Mouse (Mus musculus) lung, adult 2 months (tissue): ENCODE measurements around the gene Slc6a19. TPM values are rescaled to one million over a fixed set of nuclear protein-coding genes. Genes with fewer than 3 reads are reported as not detected.
A peak's percentile ranks its signal among the peaks of the same experiment; 100 is the strongest.
"Not testable (repeated sequence)": the region's sequence is repeated elsewhere in the genome, so short reads cannot be mapped to it uniquely, and the experiment has no call there.

Source experiments
- DNase-seq: peaks from one replicate; pipeline ENCODE4 v3.0.0; 2022
- H3K4me1 ChIP-seq: fragments of 200-500 bp; 2 replicates; pipeline ENCODE4 v1.6.1; 2011; ENCODE audit warnings: low read length; ENCODE audit not compliant: control insufficient read depth, insufficient read depth
- H3K4me3 ChIP-seq: fragments of 200-500 bp; replicated peaks from 2 replicates; pipeline ENCODE3; 2011; ENCODE audit warnings: low read depth, mild to moderate bottlenecking, control low read depth, low read length; ENCODE audit errors: extremely low read depth
- CTCF ChIP-seq: fragments of 200-500 bp; IDR thresholded peaks from 2 replicates; pipeline ENCODE4 v1.5.1; 2011; ENCODE audit warnings: mild to moderate bottlenecking, low read length, control low read depth; ENCODE audit not compliant: insufficient read depth
- POLR2A ChIP-seq: fragments of 200-500 bp; IDR thresholded peaks from 2 replicates; pipeline ENCODE4 v1.6.1; 2011; ENCODE audit warnings: low read depth, mild to moderate bottlenecking, control low read depth, low read length, borderline replicate concordance; ENCODE audit errors: extremely low read depth
- WGBS: fragments of 180-500 bp; shearing (Covaris S2); methylation state at CpG from one replicate; pipeline ENCODE4 v1.1.7; 2018; 5-methylcytosine and 5-hydroxymethylcytosine counted together
- polyA plus RNA-seq: library from polyadenylated mRNA; depleted of rRNA; stranded (reverse); fragments of >200 nt; gene quantifications from 2 replicates; pipeline ENCODE4 v1.2.3, GENCODE M21; 2012

Slc6a19 gene
- polyA plus RNA-seq, 1 experiment: 8.8 TPM

GRCm38 (mm10) chr13:73718225-73718624, 13.6 kb upstream of the Slc6a19 start:
- DNase-seq: peak; percentile 80
- TF ChIP-seq POLR2A: no peak
- TF ChIP-seq CTCF: peak; percentile 48; the same call in 1 of the 2 replicates
- H3K4me3 ChIP-seq: no peak overlapping the region
- WGBS: 3% methylated on average over 2 of the region's 2 CpGs
- H3K4me1 ChIP-seq: no peaks in the 10 kb centered on the region

DNA sequence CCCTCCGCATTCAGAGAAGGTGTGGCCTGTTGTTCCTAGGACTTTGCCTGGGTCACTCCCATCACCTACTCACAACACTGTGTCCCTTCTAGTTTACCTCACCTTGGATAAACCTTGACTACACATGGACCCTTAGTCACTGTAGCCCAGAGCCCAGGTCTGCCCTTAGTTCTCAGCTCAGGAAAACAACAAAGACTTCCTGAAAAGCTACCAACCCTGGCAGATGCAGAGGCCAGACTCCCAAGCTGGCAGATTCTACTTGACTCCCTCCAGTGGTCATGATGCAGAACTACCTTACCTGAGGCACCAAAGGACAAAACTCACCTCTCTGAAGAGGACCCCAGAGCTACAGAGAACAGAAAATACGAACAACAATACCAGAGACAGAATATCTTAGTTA, 9.4 kb upstream of the Slc6a19 start:
- peak; percentile 56; the same call in 1 of the 2 replicates for TF ChIP-seq CTCF
- TF ChIP-seq POLR2A: no peak
- 63% methylated on average over 2 of the region's 2 CpGs for WGBS
- H3K4me1 ChIP-seq: no peaks in the 10 kb centered on the region
- H3K4me3 ChIP-seq: no peak overlapping the region
- no peak for DNase-seq

DNA sequence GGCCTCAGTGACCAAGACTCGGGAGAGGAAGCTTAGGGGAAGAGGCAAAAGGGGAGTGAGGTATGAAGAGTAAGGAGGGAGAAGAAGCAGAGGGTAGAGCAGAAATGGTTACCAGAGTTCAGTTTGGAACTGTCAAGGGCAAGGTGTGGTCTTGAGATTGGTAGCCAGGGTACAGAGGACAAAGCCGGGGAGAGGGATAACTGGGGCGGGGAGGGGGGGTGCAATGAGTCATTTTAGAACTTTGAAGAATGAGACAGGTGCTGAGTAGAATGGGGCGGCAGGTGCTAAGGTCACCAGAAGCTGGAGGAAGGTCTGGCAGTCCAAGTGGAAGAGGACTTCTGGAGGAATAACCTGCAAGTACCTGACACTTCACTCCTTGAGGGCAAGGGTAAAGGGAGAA, 8.5 kb upstream of the Slc6a19 start:
- WGBS: 85% methylated on average over 4 of the region's 4 CpGs

DNA sequence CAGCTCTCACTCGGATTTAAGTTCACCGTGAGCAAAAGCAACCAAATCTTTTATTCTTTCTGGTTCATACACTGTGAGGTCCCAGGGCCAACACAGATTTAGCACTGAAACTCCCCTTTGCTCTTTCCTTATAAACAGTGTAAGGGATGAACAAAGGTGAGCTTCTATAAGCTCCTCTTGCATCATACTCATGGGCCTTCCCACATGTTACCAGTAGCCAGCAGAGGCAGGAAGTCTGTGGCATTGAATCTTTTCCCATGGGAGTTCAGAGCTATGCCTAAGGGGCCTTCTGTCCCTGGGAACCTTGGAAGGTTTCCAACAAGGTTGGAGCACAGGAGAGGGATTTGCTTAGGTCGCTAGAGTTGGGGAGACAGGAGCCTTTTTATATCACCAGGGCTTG, 7.6 kb upstream of the Slc6a19 start:
- TF ChIP-seq CTCF (no peak), POLR2A (no peak)
- H3K4me1 ChIP-seq: no peaks in the 10 kb centered on the region
- DNase-seq: no peak
- 71% methylated on average over 3 of the region's 3 CpGs for WGBS
- H3K4me3 ChIP-seq: no peak overlapping the region

More for the DNA sequence above, 8.5 kb upstream of the Slc6a19 start:
- no peak overlapping the region for H3K4me3 ChIP-seq
- no peaks in the 10 kb centered on the region for H3K4me1 ChIP-seq
- no peak for TF ChIP-seq POLR2A
- TF ChIP-seq CTCF: no peak
- no peak for DNase-seq

DNA sequence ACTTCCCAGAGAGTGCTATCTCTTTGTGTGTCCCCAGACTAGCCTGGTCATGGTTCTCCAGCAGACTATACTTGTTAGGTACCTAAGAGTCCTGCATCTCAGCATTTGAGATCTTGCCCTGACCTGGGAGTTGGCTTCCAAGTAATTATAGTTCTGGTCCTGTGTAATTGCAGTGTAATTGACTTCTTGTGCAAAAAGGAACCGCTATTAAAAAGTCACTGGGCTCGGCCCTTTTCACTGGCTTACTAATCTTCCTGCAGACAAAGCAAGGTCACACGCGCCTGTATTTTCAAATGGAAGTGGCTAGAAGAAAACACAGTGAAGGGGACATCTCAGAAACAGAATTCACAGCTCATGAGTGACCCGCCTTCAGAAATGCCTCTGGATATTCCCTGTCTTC, 7.1 kb upstream of the Slc6a19 start:
- no peak for DNase-seq
- WGBS: 87% methylated on average over 5 of the region's 5 CpGs
- H3K4me3 ChIP-seq: no peak overlapping the region
- H3K4me1 ChIP-seq: no peaks in the 10 kb centered on the region
- TF ChIP-seq POLR2A (no peak), CTCF (no peak)

GRCm38 (mm10) chr13:73711221-73711620, 6.6 kb upstream of the Slc6a19 start:
- 85% methylated on average over 5 of the region's 5 CpGs for WGBS
- TF ChIP-seq CTCF: no peak
- TF ChIP-seq POLR2A: no peak
- DNase-seq: no peak
- Histone ChIP-seq H3K4me1 (no peaks in the 10 kb centered on the region), H3K4me3 (no peak overlapping the region)

GRCm38 (mm10) chr13:73709491-73709890, 4.8 kb upstream of the Slc6a19 start:
- no peak for TF ChIP-seq POLR2A
- no peak for TF ChIP-seq CTCF
- Histone ChIP-seq H3K4me3 (no peak overlapping the region), H3K4me1 (no peaks in the 10 kb centered on the region)
- DNase-seq: no peak
- 32% methylated on average over 6 of the region's 6 CpGs for WGBS

GRCm38 (mm10) chr13:73703486-73703885, 1.2 kb downstream of the Slc6a19 start:
- WGBS: 54% methylated on average over 4 of the region's 4 CpGs
- not testable (repeated sequence) for DNase-seq, H3K4me3 ChIP-seq, H3K4me1 ChIP-seq

DNA sequence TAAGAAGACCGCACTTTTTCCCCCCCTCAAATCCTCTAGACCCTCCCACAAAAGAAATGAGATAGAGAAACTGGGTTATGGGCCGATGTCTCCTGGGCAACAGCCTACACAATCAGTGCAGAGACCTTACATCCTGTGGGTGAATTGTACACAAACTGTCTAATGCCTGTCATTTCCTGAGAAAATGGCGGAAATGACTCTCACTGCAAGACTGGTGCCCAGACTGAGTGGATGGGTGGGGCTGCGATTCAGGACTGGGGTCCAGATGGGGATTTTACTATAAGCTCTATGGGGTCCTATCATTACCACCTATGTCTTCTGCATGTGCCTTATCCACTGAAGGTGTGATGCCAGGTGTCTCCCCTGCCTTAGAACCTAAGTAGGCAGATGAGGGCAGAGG, 1.9 kb downstream of the Slc6a19 start:
- DNase-seq: no peak
- WGBS: 56% methylated on average over 4 of the region's 4 CpGs
- TF ChIP-seq CTCF: no peak
- no peak for TF ChIP-seq POLR2A
- Histone ChIP-seq H3K4me3 (no peak overlapping the region), H3K4me1 (0 out of 2 replicates have a peak, but pooled peaks cover 4% of the 10 kb centered on the region)

DNA sequence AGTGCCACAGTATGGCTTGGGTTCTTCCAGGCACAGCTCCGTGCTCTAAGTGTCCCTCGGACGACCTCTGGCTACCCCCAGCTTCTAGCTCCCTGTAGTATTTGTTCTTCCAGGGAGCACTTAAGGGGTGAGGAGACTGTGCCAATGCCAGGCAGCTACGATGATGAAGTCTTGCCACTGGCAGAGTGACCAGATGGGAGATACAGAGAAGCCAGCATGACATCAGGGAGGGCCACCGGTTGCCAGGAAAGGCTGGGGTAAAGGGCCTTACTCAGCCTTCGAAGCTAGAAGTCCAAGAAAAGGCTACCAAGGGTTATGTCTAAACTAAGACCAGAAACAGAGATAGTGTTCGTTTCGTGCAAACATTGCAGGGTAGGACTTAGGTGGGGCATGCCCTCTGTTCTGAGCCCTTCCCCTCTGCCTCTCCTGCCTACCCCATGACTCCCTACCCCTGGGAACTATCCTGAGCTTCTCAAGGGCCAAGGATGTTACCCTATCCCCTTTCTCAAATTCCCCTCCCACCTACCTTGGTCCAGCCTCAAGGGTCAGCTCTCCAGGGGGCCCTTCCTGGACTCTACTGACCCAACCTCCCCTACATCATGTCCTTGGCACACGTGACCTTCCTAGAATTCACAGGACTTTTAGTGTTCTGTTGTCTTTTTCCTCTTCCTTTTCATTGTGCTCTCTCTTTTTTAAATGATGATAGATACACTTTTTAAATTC, 3.3 kb downstream of the Slc6a19 start:
- no peak for DNase-seq
- TF ChIP-seq POLR2A (no peak), CTCF (no peak)
- Histone ChIP-seq H3K4me3 (no peak overlapping the region), H3K4me1 (0 out of 2 replicates have a peak, but pooled peaks cover 4% of the 10 kb centered on the region)
- 69% methylated on average over 9 of the region's 9 CpGs for WGBS
